Mouse (Mus musculus) CH12.LX (cell line): ENCODE measurements around the gene Cmah. TPM values are rescaled to one million over a fixed set of nuclear protein-coding genes. Genes with fewer than 3 reads are reported as not detected.
A peak's percentile ranks its signal among the peaks of the same experiment; 100 is the strongest.

Experiments
- DNase-seq: peaks from one replicate; pipeline ENCODE4 v3.0.0-alpha.2; 2013; ENCODE audit errors: extremely low read depth
- H3K27ac ChIP-seq: 2 replicates; pipeline ENCODE4 v1.5.1; 2012; ENCODE audit warnings: low read depth, mild to moderate bottlenecking, control low read depth, moderate library complexity; ENCODE audit not compliant: insufficient read depth
- H3K27me3 ChIP-seq: replicated peaks from 2 replicates; pipeline ENCODE3; 2012; ENCODE audit warnings: inconsistent platforms
- H3K36me3 ChIP-seq, 2 experiments: replicated peaks in 1 of 2; 2 replicates each; pipeline versions ENCODE3 to v1.6.1; 2012; ENCODE audit warnings: inconsistent platforms in 1 of 2, low read length in 1 of 2, mild to moderate bottlenecking in 1 of 2, mixed read lengths in 1 of 2, moderate library complexity in 1 of 2; ENCODE audit not compliant: control insufficient read depth in 1 of 2, insufficient read depth in 1 of 2
- H3K4me1 ChIP-seq, 2 experiments: 2 replicates each; pipeline ENCODE4 v1.6.1; 2012; ENCODE audit warnings: inconsistent platforms in 1 of 2, moderate library complexity in 1 of 2; ENCODE audit not compliant: insufficient read depth in 2 of 2, control insufficient read depth in 1 of 2
- H3K4me2 ChIP-seq: 2 replicates; pipeline ENCODE4 v1.6.1; 2012; ENCODE audit warnings: low read depth, mild to moderate bottlenecking, control low read depth; ENCODE audit not compliant: poor library complexity, insufficient read depth, severe bottlenecking
- H3K4me3 ChIP-seq, 3 experiments: fragments of 150-350 bp in 1 of 3; sonication (generic) in 1 of 3; replicated peaks in 1 of 3; 2 replicates each; pipeline versions ENCODE3 to v1.5.1; 2011 to 2012; ENCODE audit warnings: low read depth in 2 of 3, low read length in 2 of 3, mild to moderate bottlenecking in 2 of 3, moderate library complexity in 2 of 3, control low read depth in 1 of 3, improper control_type of control experiment in 1 of 3, inconsistent platforms in 1 of 3, mixed read lengths in 1 of 3; ENCODE audit not compliant: poor library complexity in 1 of 3
- H3K79me2 ChIP-seq: replicated peaks from 2 replicates; pipeline ENCODE4 v1.6.1; 2012; ENCODE audit warnings: mild to moderate bottlenecking, moderate library complexity; ENCODE audit not compliant: control insufficient read depth, poor library complexity, insufficient read depth, severe bottlenecking; ENCODE audit errors: extremely low read depth
- H3K9ac ChIP-seq: 2 replicates; pipeline ENCODE4 v1.6.1; 2012; ENCODE audit warnings: low read depth, mild to moderate bottlenecking, control low read depth, moderate library complexity; ENCODE audit not compliant: insufficient read depth
- H3K9me3 ChIP-seq: replicated peaks from 2 replicates; pipeline ENCODE3; 2012; ENCODE audit warnings: low read length, inconsistent platforms, mixed read lengths
- BHLHE40 ChIP-seq: IDR thresholded peaks from 2 replicates; pipeline ENCODE4 v1.6.1; 2011; ENCODE audit warnings: mild to moderate bottlenecking, low read depth, low read length, improper control_type of control experiment
- E2F4 ChIP-seq: IDR thresholded peaks from 2 replicates; pipeline ENCODE4 v1.6.1; 2011; ENCODE audit warnings: low read depth, low read length, improper control_type of control experiment; ENCODE audit not compliant: insufficient replicate concordance
- ELF1 ChIP-seq: IDR thresholded peaks from 2 replicates; pipeline ENCODE4 v1.6.1; 2014; ENCODE audit warnings: low read depth, mild to moderate bottlenecking, inconsistent platforms, low read length, improper control_type of control experiment
- EP300 ChIP-seq: IDR thresholded peaks from 2 replicates; pipeline ENCODE4 v1.6.1; 2011; ENCODE audit warnings: low read length, improper control_type of control experiment
- GABPA ChIP-seq: IDR thresholded peaks from 2 replicates; pipeline ENCODE4 v1.6.1; 2012; ENCODE audit warnings: low read depth, low read length, improper control_type of control experiment, inconsistent platforms; ENCODE audit not compliant: insufficient replicate concordance
- HCFC1 ChIP-seq: IDR thresholded peaks from 2 replicates; pipeline ENCODE4 v1.6.1; 2012; ENCODE audit warnings: low read depth, mild to moderate bottlenecking, inconsistent platforms, low read length, improper control_type of control experiment
- IRF4 ChIP-seq: IDR thresholded peaks from 2 replicates; pipeline ENCODE4 v1.6.1; 2014; ENCODE audit warnings: low read depth, mild to moderate bottlenecking, inconsistent platforms, low read length, improper control_type of control experiment
- JUN ChIP-seq: IDR thresholded peaks from 2 replicates; pipeline ENCODE4 v1.6.1; 2011; ENCODE audit warnings: low read depth, mild to moderate bottlenecking, low read length, improper control_type of control experiment, moderate library complexity; ENCODE audit not compliant: insufficient read depth
- JUND ChIP-seq: conservative IDR thresholded peaks from 2 replicates; pipeline ENCODE4 v1.6.1; 2011; ENCODE audit warnings: low read depth, low read length, improper control_type of control experiment
- KAT2A ChIP-seq: IDR thresholded peaks from 2 replicates; pipeline ENCODE4 v1.6.1; 2012; ENCODE audit warnings: low read length, improper control_type of control experiment, inconsistent platforms; ENCODE audit not compliant: insufficient replicate concordance
- MAFK ChIP-seq: IDR thresholded peaks from 2 replicates; pipeline ENCODE4 v1.6.1; 2011; ENCODE audit warnings: low read length, improper control_type of control experiment; ENCODE audit not compliant: insufficient replicate concordance
- MEF2A ChIP-seq: IDR thresholded peaks from 2 replicates; pipeline ENCODE4 v1.6.1; 2014; ENCODE audit warnings: low read depth, mild to moderate bottlenecking, inconsistent platforms, low read length, improper control_type of control experiment, borderline replicate concordance
- MXI1 ChIP-seq: IDR thresholded peaks from 2 replicates; pipeline ENCODE4 v1.6.1; 2011; ENCODE audit warnings: mild to moderate bottlenecking, low read depth, low read length, improper control_type of control experiment
- NELFE ChIP-seq: IDR thresholded peaks from 2 replicates; pipeline ENCODE4 v1.6.1; 2011; ENCODE audit warnings: low read depth, low read length, improper control_type of control experiment
- POLR2A ChIP-seq: IDR thresholded peaks from 2 replicates; pipeline ENCODE4 v1.6.1; 2011; ENCODE audit warnings: low read depth, mild to moderate bottlenecking, improper control_type of control experiment, low read length
- POLR2AphosphoS2 ChIP-seq: IDR thresholded peaks from 2 replicates; pipeline ENCODE4 v1.6.1; 2011; ENCODE audit warnings: low read depth, low read length, improper control_type of control experiment
- RAD21 ChIP-seq: IDR thresholded peaks from 2 replicates; pipeline ENCODE4 v1.6.1; 2011; ENCODE audit warnings: low read depth, mild to moderate bottlenecking, low read length, improper control_type of control experiment, moderate library complexity
- SIN3A ChIP-seq: IDR thresholded peaks from 2 replicates; pipeline ENCODE4 v1.6.1; 2012; ENCODE audit warnings: low read length, improper control_type of control experiment, inconsistent platforms
- SMC3 ChIP-seq: IDR thresholded peaks from 2 replicates; pipeline ENCODE4 v1.6.1; 2011; ENCODE audit warnings: low read depth, low read length, improper control_type of control experiment
- TBP ChIP-seq: conservative IDR thresholded peaks from 2 replicates; pipeline ENCODE4 v1.6.1; 2011; ENCODE audit warnings: low read depth, low read length, improper control_type of control experiment
- TCF12 ChIP-seq: IDR thresholded peaks from 2 replicates; pipeline ENCODE4 v1.6.1; 2014; ENCODE audit warnings: low read depth, mild to moderate bottlenecking, inconsistent platforms, low read length, improper control_type of control experiment
- UBTF ChIP-seq: IDR thresholded peaks from 2 replicates; pipeline ENCODE4 v1.6.1; 2012; ENCODE audit warnings: low read depth, mild to moderate bottlenecking, inconsistent platforms, low read length, improper control_type of control experiment, moderate library complexity
- USF2 ChIP-seq: conservative IDR thresholded peaks from 2 replicates; pipeline ENCODE4 v1.6.1; 2011; ENCODE audit warnings: low read depth, low read length, improper control_type of control experiment
- dilution Hi-C: fragments of 300-500 bp; cut with MboI; formaldehyde crosslinking; loops from 2 replicates; pipeline ENCODE4 v1.14.3; 2020; ENCODE audit warnings: low sequenced_read_pairs; ENCODE audit not compliant: extremely low pct_unique_long_range_greater_than_20kb, extremely low pct_ligation_motif_present
- in situ Hi-C: fragments of 300-500 bp; cut with MboI; formaldehyde crosslinking; loops from 3 replicates; pipeline ENCODE4 v1.14.3; 2019; ENCODE audit warnings: low sequenced_read_pairs, low pct_ligation_motif_present, low pct_unique_long_range_greater_than_20kb, mixed read lengths
- polyA plus RNA-seq: library from polyadenylated mRNA; unstranded; fragments of >175 nt; gene quantifications from 2 replicates; pipeline ENCODE4 v1.2.1, GENCODE M21; 2012; ENCODE audit warnings: low read depth; ENCODE audit not compliant: insufficient read length
- total RNA-seq, 2 experiments: library from RNA; depleted of rRNA; stranded (reverse); fragments of 300-350 nt in 1 of 2; fragments of >200 nt in 1 of 2; gene quantifications; 2 replicates each; pipeline ENCODE4 v1.2.3; 2012 to 2014

Cmah gene
- total and polyA plus RNA-seq, 3 experiments, result 5.0 to 17.4 (median 5.5) TPM

DNA sequence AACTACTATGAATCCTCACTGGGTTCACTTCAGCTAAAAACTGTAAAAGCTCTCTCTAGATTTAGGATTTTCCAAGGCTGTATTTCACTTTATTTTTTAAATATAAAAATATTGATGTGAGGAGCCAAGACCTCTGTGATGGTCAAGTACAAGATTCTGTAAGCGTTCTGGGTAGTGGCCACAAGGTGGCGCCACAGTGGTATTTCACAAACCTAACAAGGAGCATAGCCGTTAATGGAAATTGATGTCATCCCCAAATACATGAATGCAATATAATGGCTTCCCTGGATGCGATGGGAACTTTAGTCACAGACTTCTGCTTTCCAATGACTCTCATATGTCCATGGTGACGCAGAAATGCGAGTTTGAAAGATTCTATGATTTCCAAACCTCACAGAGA lies 191.7 kb downstream of the Cmah start (continued):
- TF ChIP-seq RAD21 (peak; percentile 74), SIN3A (no peak)

DNA sequence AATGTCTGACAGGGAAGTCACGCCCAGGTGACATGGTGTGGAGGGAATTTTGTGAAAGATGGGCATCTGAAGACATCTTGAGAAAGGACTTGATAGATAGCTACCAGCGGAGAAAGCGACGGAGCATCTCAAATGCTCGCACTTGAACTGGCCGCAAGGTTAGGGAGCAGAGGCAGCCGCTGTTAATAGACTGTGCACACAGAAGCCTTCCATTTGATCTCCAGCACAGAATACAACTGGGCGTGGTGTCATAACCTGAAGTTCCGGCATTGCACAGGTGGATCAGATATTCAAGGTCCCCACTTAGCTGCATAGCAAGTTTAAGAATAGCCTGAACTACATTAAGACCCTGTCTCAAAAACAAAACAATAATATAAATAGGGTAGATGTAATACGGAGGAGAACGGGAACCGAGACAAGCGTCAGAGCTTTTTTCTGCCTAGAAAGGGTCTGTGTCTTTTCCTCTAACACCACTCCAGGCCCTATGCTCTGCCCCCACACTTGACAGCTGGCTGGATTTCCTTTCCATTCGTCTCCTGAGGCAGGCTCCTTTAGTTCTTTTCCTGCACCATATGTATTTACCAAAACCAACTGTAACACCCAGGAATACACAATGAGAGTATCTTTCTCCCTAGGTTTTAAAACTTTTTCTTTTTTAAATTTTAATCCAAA lies 192.9 kb downstream of the Cmah start:
- no peaks in the 10 kb centered on the region for H3K9me3 ChIP-seq
- H3K9ac ChIP-seq, result no peak overlapping the region
- TF ChIP-seq E2F4, result no peak
- no peak for TF ChIP-seq JUND
- no peak for TF ChIP-seq NELFE
- no peak for TF ChIP-seq TCF12
- no peak for TF ChIP-seq KAT2A
- no peak for TF ChIP-seq EP300
- no peak for TF ChIP-seq SMC3
- TF ChIP-seq HCFC1, result no peak
- no peak for TF ChIP-seq USF2
- TF ChIP-seq ELF1, result no peak
- no peak for TF ChIP-seq MEF2A
- TF ChIP-seq MXI1, result no peak
- TF ChIP-seq POLR2AphosphoS2, result no peak
- no peak for TF ChIP-seq BHLHE40
- H3K4me3 ChIP-seq, result no peak overlapping the region
- in situ Hi-C loops (no loop called here), dilution Hi-C loops (no loop called here)
- no peaks in the 10 kb centered on the region for H3K27me3 ChIP-seq
- H3K27ac ChIP-seq, result no peak overlapping the region
- H3K36me3 ChIP-seq, result peaks cover 4 to 55% of the 10 kb centered on the region in 2 experiments
- no peaks in the 10 kb centered on the region for H3K79me2 ChIP-seq
- no peak overlapping the region for H3K4me2 ChIP-seq
- H3K4me1 ChIP-seq, result peaks cover 14 to 43% of the 10 kb centered on the region in 2 experiments
- DNase-seq, result no peak

DNA sequence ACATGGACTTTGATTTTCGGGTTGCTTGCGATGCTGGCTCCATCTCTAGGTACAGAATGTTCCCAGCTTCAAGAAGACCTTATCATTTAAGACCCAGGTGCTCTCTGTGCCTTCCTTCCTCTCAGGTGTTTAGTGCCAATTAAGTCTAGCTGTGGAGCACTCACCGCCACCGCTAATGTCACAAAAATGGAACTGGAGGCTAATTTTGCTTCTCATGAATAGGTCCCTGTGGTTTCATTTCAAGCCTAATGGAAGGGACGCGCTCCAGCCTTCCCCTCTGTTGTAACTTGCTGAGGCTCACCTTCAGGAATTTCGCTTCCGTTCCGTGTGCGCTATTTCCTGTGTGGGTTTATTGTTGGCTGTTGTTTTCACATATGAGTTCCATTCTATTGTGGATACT lies 193.6 kb downstream of the Cmah start:
- Histone ChIP-seq H3K27ac (no peak overlapping the region), H3K9me3 (no peaks in the 10 kb centered on the region), H3K9ac (no peak overlapping the region), H3K4me2 (no peak overlapping the region), H3K4me1 (peaks cover 10 to 36% of the 10 kb centered on the region in 2 experiments), H3K4me3 (no peak overlapping the region), H3K36me3 (peaks cover 4 to 57% of the 10 kb centered on the region in 2 experiments)
- DNase-seq, result no peak
- dilution Hi-C loops, result no loop called here
- TF ChIP-seq MEF2A, result no peak
- TF ChIP-seq RAD21, result no peak
- TF ChIP-seq MAFK, result no peak
- TF ChIP-seq JUN, result no peak
- TF ChIP-seq EP300, result no peak
- TF ChIP-seq E2F4, result no peak
- TF ChIP-seq MXI1, result no peak
- no peak for TF ChIP-seq TBP
- TF ChIP-seq POLR2A, result no peak
- TF ChIP-seq JUND, result no peak
- no peak for TF ChIP-seq IRF4
- no peak for TF ChIP-seq BHLHE40
- no peak for TF ChIP-seq UBTF
- TF ChIP-seq GABPA, result no peak
- TF ChIP-seq, all 38 proteins: peak for 0
- in situ Hi-C loops, result no loop called here
- no peaks in the 10 kb centered on the region for H3K79me2 ChIP-seq
- H3K27me3 ChIP-seq, result no peaks in the 10 kb centered on the region
